Mouse (Mus musculus) stomach, postnatal 0 days (tissue): ENCODE measurements around the gene Alox12b.

Source experiments
- CTCF ChIP-seq: IDR thresholded peaks from 2 replicates; pipeline ENCODE4 v1.5.1; 2016; ENCODE audit warnings: antibody characterized with exemption, low read depth, mild to moderate bottlenecking, moderate library complexity
- EP300 ChIP-seq: optimal IDR thresholded peaks from 2 replicates; pipeline ENCODE3; 2016; ENCODE audit warnings: antibody characterized with exemption

- TF ChIP-seq EP300 (no peak), CTCF (peak; percentile 77)
Measured at GRCm38 (mm10) chr11:69133923-69134621, 22.7 kb upstream of the Alox12b start.
